Mouse (Mus musculus): Measurements from ENCODE around the gene Selenoh.
A peak's percentile ranks its signal among the peaks of the same experiment; 100 is the strongest.

Gene Selenoh

DNA sequence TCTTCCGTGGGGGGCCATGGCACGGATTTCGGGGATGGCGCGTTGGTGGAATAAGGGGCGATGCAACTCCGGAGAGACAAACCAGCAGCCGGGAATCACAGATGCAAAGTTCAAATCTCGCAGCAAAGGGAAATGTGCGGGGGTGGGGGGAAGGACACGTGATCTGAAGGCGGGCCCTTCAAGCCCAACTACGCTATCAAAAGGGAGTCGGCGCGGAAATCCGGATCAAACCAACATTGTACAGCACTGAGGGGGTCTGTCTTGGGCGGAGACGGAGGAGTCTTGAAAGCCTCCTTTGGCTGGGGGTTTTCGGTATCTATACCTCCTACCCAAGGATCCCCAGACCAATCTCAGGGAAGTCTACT lies at the start of gene Selenoh:
TSS of gene Selenoh (minus strand) at position 202 of the 365 bp plus-strand sequence.
- DNase-seq (ENCODE audit: low spot score): peak; percentile 78

GRCm38 (mm10) chr2:84717357-84717756 lies 46.8 kb upstream of the Selenoh start:
- DNase-seq (ENCODE audit: low spot score): no peak

GRCm38 (mm10) chr2:84716423-84717355 lies 46.1 kb upstream of the Selenoh start:
- DNase-seq (ENCODE audit: low spot score): no peak

- peak; percentile 60 for DNase-seq (ENCODE audit: low spot score)
These were observed 45.2 kb upstream of the Selenoh start for GRCm38 (mm10) chr2:84715562-84716361.

GRCm38 (mm10) chr2:84714811-84715561 lies 44.4 kb upstream of the Selenoh start, which contains the start of gene Zdhhc5:
Gene Zdhhc5, minus strand, starts transcription at chr2:84715180.
- DNase-seq (ENCODE audit: low spot score): peak; percentile 99

DNA sequence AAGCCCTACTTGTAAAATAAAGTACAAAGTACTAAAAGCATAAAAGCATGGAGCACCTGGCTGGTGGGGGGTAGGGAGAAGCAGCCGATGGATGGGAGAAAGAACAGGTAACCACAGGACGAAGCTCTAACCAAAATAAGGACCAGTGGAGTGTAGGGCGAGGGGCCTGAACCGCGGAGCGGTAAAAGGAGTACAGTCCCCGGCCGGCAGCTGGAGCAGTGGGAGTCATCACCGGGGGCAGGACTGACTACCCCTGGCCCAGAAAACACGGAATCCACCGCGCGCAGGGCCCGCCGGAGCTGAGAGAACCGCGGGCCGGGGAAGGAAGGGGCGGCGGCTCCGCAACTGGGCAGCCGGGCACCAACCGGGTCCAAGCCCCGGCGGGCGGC lies 43.8 kb upstream of the Selenoh start:
- DNase-seq (ENCODE audit: low spot score): no peak

DNA sequence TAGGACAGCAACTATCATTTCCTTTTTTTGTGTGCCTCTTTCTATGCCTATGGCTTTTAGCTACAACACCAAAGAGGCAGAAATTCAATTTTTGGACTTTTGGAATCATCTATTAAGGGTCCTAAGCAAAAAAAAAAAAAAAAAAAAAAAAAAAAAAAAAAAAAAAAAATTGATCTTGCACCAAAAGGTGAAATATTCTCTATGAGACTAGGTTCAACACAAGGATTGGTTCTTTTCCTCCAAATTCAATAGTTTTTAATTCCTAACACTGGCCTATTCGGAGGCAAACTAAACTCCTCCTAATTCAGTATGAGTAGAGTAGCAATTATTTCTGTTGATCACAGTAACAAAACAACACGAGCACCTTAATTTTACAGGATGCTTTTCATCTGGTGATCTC lies 41.3 kb upstream of the Selenoh start:
- DNase-seq (ENCODE audit: low spot score): no peak

- DNase-seq (ENCODE audit: low spot score): no peak
These were observed 37.0 kb upstream of the Selenoh start for GRCm38 (mm10) chr2:84707523-84707922.

DNA sequence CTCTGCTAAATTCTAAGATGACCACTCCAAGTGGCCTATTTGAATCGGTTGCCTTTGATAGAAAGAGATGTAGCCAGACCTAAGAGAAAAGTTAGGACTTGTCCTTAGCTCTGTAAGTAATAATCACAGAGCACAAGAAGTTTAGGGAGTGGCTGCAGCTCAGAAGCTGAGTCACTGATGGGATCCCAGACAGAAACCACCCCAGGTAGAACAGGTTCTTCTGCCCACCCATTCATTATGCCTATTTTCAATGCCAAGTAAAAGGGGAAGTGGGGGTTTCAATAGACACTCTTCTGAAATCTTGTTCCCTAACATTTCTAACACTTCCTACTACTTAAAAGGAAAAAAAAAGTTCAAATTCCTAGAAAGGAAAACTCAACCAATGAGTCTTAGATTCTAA lies 34.7 kb upstream of the Selenoh start:
- DNase-seq (ENCODE audit: low spot score): no peak

GRCm38 (mm10) chr2:84704329-84704728 lies 33.8 kb upstream of the Selenoh start:
- no peak for DNase-seq (ENCODE audit: low spot score)

GRCm38 (mm10) chr2:84703497-84703896 lies 32.9 kb upstream of the Selenoh start:
- no peak for DNase-seq (ENCODE audit: low spot score)

GRCm38 (mm10) chr2:84695007-84695695 lies 24.6 kb upstream of the Selenoh start:
- DNase-seq (ENCODE audit: low spot score): no peak

DNA sequence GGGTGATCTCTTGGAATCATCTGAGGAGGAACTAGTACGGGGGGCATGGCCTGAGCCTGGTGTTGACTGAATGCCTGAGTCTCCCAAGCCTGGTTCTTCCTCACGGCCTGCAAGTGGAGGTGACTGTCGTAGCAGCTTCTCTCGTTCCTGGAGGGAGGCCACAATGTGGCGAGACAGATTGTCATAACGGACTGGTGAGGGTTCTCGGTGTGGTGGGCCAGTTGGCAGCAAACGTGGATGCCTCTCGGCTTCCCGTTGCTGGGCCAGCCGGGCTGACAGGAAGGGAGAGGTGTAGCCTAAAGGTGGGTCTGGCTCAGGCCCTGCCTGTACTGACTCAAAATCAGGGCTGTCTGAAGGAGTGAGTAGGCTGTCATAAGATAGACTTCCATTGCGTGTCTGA lies 19.5 kb upstream of the Selenoh start:
- DNase-seq (ENCODE audit: low spot score): no peak

- no peak for DNase-seq (ENCODE audit: low spot score)
These were observed 17.7 kb upstream of the Selenoh start for GRCm38 (mm10) chr2:84688080-84688844.

- no peak for DNase-seq (ENCODE audit: low spot score)
These were observed 12.1 kb upstream of the Selenoh start for GRCm38 (mm10) chr2:84682605-84683183.

DNA sequence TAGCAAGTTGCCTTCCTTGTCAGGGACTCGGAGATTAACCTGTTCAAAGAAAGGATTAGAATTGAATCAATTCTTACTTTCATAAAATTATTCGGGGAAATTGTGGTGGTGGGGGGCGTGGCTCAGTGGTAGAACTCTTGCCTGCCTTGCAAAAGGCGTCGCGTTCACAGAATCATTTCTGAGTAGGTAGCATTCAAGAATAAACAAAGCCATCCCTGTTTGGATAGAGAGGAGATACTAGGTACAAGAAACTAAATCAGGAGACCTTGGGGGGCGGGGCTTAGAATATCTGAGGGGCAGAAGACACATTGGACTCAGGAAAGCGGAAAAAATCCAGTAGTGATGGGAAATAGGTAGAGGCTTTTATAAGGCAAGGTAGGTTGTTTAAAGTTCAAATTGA lies 8.4 kb upstream of the Selenoh start, which contains the start of gene Tmx2:
TSS of gene Tmx2 (minus strand) at position 125 of the 400 bp plus-strand sequence.
- no peak for DNase-seq (ENCODE audit: low spot score)

- DNase-seq (ENCODE audit: low spot score): peak; percentile 80
These were observed 7.7 kb upstream of the Selenoh start, which contains the start of the genes Gm28635 and Med19 for GRCm38 (mm10) chr2:84677968-84678880. Gene Gm28635, minus strand, starts transcription at chr2:84678041. Gene Med19, plus strand, starts transcription at chr2:84678402.

GRCm38 (mm10) chr2:84677270-84677967 lies 6.8 kb upstream of the Selenoh start:
- no peak for DNase-seq (ENCODE audit: low spot score)
